Mouse (Mus musculus) lung, postnatal 14 days (tissue): ENCODE data around the gene Msx1.
A peak's percentile ranks its signal among the peaks of the same experiment; 100 is the strongest.
"Not testable (repeated sequence)": the region's sequence is repeated elsewhere in the genome, so short reads cannot be mapped to it uniquely, and the experiment has no call there.

Source experiments
- DNase-seq: peaks from one replicate; pipeline ENCODE4 v3.0.0; 2021

Msx1 gene

DNA sequence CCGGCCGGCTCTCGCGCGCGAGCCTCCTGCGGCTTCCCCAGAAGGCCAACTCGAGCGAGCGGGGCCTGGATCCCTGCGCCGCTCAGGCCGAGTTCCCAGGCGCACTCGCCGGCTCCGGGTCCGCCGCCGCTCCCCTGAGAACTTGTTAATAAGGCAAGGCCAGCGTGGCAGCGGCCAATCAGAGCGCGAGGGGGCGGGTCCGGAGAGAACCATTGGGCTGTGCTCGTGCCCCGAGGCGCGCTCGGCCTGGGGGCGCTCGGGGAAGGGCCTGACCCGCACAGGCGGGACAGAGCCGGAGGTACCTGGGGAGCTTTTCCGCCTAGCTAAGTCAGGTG is at the start of gene Msx1:
Gene Msx1 (minus strand): TSS at position 123 of the 335 bp plus-strand sequence.
- DNase-seq: peak; percentile 84

DNA sequence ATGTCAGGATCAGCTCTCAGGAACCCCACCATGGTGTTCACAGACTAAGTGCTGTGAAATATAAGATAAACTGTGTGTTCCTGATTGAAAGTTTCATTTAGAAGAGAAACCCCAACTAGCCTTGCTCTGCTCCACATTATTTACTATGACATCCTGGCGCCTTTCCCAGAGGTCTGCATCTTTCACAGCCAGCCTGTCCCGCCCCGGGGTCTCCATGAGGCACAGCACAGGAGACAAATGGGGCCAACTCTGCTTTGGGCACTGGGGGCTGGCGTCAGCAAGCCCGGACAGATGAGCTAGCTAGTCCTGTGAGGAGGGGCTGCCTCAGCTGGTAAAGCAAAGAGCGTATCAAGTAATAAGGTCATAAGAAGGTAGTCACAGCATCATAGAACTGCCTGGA is 41.1 kb upstream of the Msx1 start:
- DNase-seq: no peak

DNA sequence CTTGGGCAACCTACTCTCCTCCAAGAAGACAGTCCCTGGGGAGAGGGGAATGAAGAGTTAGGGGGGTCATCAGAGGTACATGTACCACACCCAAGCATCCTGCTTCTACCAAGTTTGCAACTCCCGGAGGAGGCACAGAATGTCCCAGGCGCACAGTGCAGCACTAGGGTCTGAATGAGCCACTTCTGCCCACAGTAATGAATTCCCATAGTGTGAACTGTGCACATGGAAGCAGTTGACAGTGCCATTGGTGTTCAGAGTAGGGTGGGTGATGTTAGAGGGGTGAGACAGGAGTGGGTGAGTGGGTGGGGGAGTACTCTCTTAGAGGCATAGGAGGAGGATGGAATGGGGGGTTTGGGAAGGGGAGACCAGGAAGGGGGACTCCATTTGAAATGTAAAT is 39.9 kb upstream of the Msx1 start:
- DNase-seq: no peak

DNA sequence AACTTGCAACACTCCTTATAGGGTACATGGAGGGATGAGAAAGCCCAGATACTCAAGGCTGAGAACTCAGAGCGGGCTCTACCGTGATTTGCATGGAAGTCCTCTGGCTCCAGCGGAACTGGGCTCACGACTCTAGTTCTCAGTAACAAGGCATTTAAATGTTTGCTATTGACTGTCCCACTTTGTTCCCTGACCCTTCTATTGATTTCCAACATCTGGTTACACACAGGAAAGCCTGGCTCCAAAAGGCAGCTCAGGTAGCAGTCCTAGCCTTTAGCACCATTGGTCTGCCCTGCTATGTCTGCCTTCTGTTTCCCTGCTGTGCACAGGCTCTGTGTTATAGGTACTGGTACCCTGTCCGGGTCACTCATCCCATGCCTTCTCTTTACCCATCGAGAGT is 36.5 kb upstream of the Msx1 start:
- no peak for DNase-seq

DNA sequence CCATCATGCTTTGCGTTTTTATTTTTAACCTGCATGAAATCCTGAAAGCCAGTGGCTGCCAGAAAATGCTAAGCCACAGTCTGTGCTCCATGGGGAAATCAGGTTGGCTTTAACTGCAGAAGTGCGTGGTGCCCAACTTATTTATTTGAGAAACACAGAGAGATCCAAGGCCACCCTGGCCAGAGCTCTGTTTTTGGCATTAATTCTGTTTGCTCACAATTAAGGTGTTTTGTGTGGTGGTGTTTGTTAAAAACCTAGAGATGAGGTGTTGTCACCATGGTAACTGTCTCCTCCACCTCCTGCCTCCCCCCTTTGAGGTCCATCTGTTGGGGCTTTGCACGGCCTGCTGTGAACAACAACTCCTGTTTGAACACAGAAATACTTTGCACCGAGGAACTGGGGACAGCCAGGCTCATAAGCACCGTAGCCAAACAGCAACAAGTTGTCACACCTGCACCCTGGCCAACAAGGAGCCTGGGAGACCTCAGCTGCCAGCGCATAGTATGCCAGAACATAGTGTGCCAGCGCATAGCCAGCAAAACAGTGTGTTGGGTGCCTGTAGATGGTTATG is 35.9 kb upstream of the Msx1 start:
- no peak for DNase-seq

DNA sequence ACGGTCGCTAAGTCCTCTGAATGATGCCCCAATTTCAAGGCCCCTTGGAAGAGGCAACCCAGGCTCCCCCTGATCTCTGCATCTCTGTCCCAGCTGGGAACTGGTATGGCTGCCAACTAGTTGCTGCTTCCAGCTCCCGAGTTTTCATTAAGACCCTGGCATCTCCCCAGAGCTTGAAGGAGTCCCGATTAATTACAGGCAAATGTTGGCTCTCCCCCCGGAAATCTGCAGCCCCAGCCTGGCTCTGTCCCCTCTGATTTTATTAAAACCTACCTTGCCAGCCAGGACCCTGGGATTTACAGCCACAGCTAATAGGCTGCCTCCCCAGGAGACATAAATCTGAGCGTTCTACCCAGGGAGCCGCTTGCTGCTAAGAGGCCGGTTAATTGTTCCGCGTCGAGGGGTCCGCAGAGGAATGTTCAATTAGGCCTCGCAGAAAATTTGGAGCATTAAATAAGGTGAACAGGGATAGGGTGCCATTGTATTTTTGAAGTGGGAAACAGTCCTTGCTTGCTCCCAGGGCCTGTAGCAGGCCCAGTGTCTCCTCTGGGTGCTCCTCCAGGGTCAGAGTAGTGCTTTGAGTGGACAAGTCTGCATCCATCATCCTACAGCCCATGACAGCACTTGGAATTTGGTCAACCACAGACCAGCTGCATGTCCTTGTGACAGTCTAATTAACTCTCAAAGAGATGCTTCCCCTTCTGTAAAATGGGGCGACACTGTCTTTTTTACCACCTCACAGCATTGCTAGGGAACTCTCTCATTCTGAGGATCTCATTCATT is 33.6 kb upstream of the Msx1 start:
- DNase-seq: no peak

DNA sequence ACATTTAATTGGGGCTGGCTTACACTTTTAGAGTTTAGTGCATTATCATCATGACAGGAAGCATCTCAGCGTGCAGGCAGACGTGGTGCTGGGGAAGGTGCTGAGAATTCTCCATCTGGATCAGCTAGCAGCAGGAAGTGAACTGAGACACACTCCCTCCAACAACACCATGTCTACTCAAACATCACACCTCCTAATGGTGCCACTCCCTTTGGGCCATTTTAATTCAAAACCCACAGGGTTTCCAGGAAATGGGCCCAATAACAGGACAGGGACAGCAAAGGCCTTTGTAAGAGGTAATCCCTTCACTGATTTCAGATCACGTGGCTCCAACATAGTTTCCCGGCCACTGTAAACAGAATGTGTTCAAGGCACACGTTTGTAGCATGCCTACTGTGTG is 31.7 kb upstream of the Msx1 start:
- DNase-seq: no peak

DNA sequence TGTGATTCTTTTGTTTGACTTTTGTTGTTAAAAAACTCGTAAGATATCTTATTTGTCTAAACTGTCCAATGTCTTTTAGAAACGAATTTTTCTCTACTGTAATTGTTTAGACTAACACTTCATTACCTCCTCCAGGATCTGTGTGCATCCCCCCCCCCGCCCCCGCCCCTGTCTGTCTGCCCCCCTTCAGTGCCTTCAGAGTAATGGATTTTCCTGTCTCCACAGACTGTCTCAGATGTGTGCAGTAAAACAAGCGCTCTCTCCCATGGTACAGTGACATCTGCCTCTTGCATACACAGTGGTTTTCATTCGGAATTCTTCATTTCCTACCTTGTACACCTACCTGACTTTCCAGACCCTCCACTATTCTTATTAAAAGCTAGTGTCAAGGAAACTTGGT is 29.9 kb upstream of the Msx1 start:
- no peak for DNase-seq

DNA sequence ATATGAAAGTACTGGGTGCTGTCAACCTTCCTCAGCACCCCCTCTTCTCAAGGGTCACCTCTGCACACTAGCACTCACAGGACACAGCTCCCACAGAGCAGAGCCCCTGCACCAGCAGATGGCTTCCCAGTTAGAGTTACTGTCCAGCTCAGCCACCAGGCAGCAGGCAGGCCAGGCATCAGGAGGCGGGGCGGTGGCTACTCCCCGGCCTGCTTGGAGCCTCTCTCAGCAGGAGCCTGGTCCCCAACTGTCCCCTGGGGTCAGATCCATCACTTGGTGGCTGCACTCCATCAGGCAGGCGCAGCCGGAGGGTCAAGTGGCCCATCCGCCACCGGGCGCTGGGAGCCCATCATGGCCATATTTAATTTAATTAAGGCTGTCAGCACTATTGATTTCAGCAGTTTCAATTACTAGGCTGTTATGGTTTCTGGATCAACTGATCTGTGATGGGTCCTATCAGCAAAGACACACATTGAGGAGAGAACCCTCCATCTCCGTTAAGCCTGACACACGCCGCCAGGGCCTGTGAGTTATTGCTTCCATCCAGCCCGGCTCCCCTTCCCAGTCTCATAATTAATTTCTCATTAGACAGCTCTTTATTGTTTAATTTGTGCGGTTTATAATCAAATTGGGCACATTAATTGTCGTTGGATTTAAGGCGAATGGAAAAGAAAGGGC is 27.1 kb upstream of the Msx1 start:
- no peak for DNase-seq

DNA sequence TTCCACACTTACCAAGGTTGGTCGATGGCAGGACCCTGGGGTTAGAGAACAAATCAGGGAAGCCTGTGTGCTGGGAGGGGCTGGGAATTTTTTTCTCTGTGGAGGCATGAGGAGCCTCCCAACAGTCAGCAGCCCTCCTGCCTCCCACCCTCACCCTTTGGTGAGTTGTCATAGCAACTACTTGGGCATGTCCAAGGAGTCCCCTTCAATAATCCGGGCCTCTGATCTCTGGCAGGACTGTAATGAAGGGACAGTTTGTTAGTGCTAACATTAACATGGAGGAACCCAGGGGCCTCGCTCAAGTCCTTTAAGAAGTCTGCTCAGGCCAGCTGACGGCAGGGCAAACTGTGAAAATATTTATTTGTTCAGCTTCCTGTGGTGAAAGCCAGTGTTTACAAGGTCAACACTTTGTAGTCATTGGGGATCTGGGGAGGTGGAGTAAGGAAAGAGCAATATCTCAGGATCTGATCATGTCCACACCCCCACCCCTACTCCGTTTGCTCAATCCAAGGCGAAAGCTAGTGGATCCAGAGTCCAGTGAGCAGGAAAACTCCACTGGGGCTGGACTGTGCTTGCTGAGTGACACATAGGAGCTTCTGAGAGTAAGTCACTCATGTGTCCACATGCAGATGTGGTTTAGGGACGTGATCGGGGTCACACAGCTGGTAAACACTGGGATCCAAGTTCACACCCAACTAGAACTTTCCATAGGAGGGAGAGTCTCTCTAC is 24.8 kb upstream of the Msx1 start:
- no peak for DNase-seq

DNA sequence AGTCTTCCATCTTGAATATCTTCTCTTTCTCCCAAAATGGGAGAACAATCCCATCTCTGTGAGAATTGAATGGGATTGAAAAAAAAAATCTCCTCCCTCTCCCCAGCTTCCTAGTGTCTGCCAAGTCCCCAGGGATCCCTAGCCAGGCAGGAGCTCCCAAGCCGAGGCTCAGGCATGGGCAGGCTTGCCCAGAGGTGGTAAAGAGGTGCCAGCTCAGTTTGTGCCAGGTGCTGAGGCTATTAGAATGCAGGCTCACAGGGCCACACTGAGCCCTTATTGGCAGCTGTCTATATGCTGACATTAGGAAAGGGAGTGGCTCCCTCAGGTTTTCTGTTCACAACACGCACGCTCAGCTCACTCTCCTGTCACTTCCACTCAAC is 11.9 kb upstream of the Msx1 start:
- DNase-seq: no peak

DNA sequence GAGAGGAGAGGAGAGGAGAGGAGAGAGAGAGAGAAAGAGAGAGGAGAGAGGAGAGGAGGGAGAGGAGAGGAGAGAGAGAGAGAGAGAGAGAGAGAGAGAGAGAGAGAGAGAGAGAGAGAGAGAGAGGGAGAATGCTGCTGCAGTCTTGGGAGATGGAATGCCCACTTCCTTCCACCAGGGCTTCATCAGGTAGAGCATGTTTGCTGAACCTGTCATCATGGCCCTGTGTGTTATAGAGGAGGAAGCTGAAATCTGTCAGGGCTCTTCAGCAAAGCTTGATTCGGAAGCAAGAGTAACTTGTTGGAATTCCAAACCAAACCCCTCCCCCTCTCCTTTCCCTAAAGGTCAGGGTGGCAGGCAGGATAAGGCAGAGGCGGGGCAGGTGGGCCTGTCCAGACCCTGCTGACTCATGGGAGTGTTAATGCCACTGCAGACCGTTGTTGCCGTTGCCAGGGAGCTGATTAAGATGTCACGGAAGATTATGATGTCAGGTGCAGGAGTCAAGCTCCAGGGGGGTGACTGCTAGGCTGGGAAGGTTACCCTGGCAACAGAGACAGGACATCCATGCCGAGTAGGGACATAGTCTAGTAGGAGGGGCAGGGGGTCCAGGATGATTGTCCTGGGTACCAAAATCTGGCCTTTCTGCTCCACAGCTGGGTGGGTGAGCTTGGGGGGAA is 11.3 kb upstream of the Msx1 start:
- DNase-seq: no peak

DNA sequence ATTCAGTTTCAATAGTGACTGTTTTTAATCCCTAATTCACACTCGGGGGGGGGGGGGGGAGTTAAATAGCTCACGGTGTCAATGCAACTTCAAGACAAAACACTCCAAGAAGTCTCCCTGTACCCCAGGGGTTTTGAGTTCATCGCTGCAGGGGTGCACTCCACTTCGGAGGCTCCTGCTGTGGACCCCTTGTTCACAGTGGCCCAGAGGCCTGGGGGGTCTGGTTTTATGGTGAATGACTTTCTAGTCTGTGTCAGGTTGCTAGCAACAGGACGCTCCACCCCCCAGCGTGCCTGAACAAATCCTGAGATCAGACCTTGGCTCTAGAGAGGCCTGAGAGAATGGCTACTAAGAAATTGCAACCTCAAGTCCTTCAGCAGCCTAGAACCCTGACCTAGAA is 8.4 kb upstream of the Msx1 start:
- DNase-seq: no peak

DNA sequence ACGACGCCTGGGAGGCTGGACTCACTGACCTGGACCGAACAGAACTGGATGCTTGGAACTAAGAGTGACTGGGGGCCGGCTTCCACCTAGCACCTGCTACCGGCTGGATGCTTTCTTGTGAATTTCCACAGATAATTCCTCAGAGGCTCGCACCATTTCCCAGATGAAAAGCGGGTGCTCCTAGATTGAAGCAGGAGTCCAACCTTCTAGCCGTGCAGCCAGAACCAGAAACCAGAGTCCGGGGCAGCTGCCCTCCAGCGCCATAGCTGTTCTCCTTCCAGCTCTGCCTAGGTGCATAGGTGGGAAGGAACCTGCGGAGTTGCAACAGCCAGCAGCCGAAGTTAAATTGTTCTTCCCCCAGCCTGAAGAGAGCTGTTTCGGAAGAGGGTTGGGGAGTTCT is 7.6 kb upstream of the Msx1 start:
- DNase-seq: no peak

DNA sequence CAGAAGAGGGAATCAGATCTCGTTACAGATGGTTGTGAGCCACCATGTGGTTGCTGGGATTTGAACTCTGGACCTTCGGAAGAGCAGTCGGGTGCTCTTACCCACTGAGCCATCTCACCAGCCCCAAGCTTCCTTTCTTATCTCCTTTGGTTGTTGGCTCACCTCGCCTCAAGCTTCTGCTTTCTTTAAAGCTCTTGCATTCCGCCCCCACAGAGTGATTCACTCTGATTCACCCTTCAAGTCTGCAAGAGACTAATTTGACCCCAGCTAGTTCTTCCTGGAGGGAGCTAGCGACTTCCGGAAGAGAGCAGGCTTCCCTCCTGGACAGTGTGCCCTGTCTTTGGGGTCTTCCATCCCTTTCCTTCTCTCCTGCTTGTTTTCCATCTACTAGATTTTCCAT is 6.1 kb upstream of the Msx1 start:
- not testable (repeated sequence) for DNase-seq

DNA sequence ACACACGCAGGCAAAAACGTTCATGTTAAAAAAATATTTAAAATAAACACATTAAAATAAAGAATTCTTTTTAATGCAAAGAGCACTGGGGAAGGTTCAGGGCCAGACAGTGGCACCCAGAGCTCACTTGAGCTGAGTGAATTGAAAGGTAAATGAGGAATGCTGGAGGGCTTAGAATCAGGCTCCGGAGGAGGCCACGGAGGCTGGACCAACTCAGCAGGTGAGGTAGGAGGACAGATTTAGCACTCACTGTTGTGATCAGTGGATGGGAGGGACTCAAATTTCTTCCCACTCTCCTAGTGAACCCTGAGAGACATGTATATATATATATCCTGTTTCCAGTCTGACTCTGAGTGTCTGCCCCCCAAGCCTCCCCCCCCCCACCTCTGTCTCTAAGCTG is 5.5 kb upstream of the Msx1 start:
- no peak for DNase-seq

DNA sequence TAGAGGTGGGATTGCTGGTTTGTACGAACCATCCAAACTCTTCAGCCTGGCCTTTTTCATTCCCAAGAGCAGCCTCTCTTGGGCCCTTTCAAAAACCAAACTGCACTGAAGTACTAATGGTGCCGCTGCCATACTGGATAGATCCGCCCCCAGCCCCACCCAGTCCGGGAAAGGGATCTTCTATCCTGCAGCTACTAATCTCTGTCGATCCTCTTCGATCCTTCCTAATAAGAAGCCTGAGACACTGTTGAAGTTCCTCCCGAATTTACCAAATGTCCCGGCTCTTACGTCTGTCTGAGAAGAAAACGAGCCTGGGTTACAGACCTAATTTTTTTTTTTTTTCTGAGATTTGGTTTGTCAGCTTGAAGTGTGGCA is 4.9 kb upstream of the Msx1 start:
- no peak for DNase-seq

DNA sequence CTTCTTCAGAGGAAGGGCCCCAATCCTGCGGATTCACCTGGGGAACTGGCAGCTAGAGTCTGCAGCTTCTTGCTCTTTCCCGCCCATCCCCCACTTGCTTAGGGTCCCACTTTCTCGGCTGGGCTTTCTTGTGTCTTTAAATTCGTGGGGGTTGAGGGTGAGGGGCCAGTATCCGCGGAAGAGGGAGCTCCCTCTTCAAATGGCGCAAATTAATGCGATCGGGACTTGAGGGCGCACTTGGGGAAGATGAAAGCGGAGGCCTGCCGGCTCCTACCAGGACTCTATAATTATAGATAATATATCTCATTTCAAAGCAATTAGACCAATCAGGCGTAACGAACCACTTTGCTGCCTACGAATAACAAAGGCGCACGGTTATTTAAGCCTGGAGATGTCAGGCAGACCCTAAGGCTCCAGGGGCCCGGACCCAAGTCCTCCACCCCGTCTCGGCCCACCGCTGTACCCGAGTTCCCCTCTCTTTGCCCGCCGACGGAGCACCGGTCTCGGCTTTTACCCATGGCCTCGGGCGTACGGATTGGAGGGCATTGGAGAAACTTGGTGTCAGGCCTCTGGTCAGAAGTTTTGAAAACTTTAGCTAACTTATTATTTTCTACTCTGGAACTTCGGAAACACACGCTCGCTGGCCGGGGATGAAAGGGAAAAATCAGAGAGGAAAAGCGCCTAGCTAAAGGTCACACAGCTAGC is 4.4 kb upstream of the Msx1 start:
- no peak for DNase-seq

DNA sequence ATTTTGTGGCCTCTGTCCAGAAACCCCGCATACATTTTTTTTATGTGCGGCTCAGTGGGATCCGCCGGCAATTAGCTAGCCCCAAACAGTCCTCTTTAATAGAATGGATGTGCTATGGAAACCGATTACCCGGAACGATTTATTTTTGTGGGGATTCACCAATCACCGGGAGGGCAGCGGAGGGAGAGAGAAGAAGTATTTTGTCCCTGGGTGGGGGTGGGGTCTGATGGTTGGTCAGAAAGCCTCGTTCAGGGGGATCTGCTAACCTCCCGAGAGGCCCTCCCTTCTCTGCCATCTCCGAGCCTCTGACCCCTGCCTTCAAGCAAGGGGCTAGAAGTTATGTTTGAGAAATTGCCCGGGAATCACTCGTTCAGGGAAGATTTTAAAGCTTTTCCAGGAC is 3.6 kb upstream of the Msx1 start:
- DNase-seq: no peak

DNA sequence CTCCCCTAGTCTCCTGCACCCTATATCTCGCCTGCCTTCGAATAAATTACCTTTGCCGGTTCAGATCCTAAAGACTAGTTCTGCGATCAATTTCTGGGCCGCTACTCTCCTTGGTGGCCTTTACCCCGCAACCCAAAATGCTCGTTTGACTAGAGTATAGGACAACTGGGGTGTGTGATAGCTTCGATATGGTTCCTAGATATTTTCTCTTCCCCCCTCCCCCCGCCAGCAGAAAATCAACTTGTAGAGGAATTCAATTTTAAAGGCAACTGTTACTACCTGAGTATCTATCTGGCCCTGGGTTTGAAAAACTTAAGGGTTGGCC is 3.2 kb upstream of the Msx1 start:
- DNase-seq: no peak

DNA sequence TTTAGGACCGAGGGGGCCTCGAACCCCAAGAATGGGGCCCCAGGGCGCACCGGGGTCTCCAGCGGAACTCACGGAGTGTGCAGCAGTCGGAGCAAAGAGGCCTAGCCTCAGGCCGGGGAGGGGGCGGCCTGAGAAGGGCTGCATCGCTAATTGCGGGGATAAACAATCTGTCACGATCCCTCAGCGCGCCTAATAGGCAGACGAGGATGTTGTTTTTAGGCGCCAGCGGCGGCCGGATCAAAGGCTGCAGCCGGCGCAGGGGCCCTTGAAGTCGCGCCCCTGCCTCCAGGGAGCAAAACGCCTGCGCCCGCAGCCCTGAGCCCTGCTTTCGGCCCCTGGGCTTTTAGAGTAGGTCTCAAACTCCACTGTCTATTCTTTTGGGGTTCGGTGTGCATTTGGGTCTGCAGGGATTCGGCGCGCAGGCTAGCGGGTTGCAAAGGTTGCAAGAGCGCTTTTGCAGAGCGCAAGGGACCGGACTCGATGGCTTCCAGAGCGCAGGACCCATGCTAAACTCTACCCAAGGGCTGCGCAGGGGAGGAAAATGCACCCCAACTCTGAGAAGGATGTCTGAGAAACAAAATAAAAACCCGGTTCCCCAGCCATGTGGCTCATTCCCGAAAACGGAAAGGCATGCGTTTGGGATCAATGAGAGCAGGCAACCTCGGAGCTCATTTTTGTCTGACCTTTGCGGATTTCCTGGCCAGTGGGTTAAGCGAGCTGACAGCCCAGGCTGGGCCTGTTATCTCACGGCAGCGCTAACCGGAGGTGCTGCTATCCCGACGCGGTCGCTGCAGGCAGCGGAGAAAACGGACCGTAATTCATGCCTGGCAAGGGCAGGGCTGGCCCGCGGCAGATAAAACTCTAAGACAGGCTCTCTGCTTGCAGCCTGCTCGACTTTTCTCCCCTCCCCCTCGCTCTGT is 2.6 kb upstream of the Msx1 start:
- no peak for DNase-seq
